Mouse (Mus musculus) activated CD4-positive, CD25-positive, alpha-beta regulatory T cell, adult 4 months (primary cell): ENCODE measurements around the gene Col5a2. TPM values are rescaled to one million over a fixed set of nuclear protein-coding genes. Genes with fewer than 3 reads are reported as not detected.

Experiments used
- ATAC-seq: one replicate; pipeline ENCODE4 v1.8.0; 2017
- polyA plus RNA-seq, 2 experiments: library from polyadenylated mRNA; unstranded; fragments of 100-300 nt; shearing (Covaris generic); gene quantifications; one replicate each; pipeline ENCODE4 v1.2.1; 2017

Gene Col5a2
- polyA plus RNA-seq, 2 experiments from 2014 or later = 0.33 TPM; not detected in 1

GRCm38 (mm10) chr1:45423915-45424314, 79.2 kb downstream of the Col5a2 start:
- no peak for ATAC-seq

- no peak for ATAC-seq
These were observed 82.5 kb downstream of the Col5a2 start for GRCm38 (mm10) chr1:45420554-45420953.

- no peak for ATAC-seq
These were observed 83.2 kb downstream of the Col5a2 start for GRCm38 (mm10) chr1:45419858-45420257.

- no peak for ATAC-seq
These were observed 121.2 kb downstream of the Col5a2 start for GRCm38 (mm10) chr1:45381866-45382265.

GRCm38 (mm10) chr1:45379992-45380690, 122.9 kb downstream of the Col5a2 start:
- no peak for ATAC-seq

GRCm38 (mm10) chr1:45365427-45365826, 137.7 kb downstream of the Col5a2 start:
- ATAC-seq = no peak

- ATAC-seq = no peak
These were observed 139.8 kb downstream of the Col5a2 start for GRCm38 (mm10) chr1:45363274-45363673.

- ATAC-seq = no peak
These were observed 143.4 kb downstream of the Col5a2 start for GRCm38 (mm10) chr1:45359673-45360072.

GRCm38 (mm10) chr1:45359147-45359546, 143.9 kb downstream of the Col5a2 start:
- ATAC-seq = no peak

- ATAC-seq = no peak
These were observed 145.1 kb downstream of the Col5a2 start for GRCm38 (mm10) chr1:45358020-45358419.

- ATAC-seq = no peak
These were observed 147.1 kb downstream of the Col5a2 start for GRCm38 (mm10) chr1:45355944-45356343.

- ATAC-seq = no peak
These were observed 173.9 kb downstream of the Col5a2 start for GRCm38 (mm10) chr1:45329149-45329548.

Other genes starting within 250 kb of the Col5a2 start
- gene Col3a1, start 191.7 kb downstream of the Col5a2 start, polyA plus RNA-seq = not detected